Mouse (Mus musculus): Measurements from ENCODE around the gene Trank1.

The Trank1 gene

GRCm38 (mm10) chr9:111311031-111311842 lies at the start of gene Trank1:
Gene Trank1, plus strand, starts transcription at chr9:111311739.
- DNase-seq = peak; percentile 67 to 69

- DNase-seq = no peak
Observed at GRCm38 (mm10) chr9:111267998-111268397, 43.5 kb upstream of the Trank1 start.

- peak in 1 of 2 experiments; percentile 8 for DNase-seq
Observed at GRCm38 (mm10) chr9:111270606-111271005, 40.9 kb upstream of the Trank1 start.

- DNase-seq = peak in 1 of 2 experiments; percentile 86
Observed at GRCm38 (mm10) chr9:111271056-111271433, 40.5 kb upstream of the Trank1 start.

GRCm38 (mm10) chr9:111271434-111272160 lies 39.9 kb upstream of the Trank1 start, which contains the start of the genes Mlh1 and Epm2aip1:
Gene Mlh1, minus strand, starts transcription at chr9:111271791.
Gene Epm2aip1, plus strand, starts transcription at chr9:111271929.
- DNase-seq = peak; percentile 99 to 100

GRCm38 (mm10) chr9:111272356-111272755 lies 39.2 kb upstream of the Trank1 start:
- no peak for DNase-seq

GRCm38 (mm10) chr9:111272996-111273785 lies 38.3 kb upstream of the Trank1 start:
- DNase-seq = no peak

- no peak for DNase-seq
Observed at GRCm38 (mm10) chr9:111273958-111274357, 37.6 kb upstream of the Trank1 start.

GRCm38 (mm10) chr9:111275156-111275555 lies 36.4 kb upstream of the Trank1 start:
- DNase-seq = peak; percentile 13 to 17

- no peak for DNase-seq
Observed at GRCm38 (mm10) chr9:111285061-111285460, 26.5 kb upstream of the Trank1 start.

- no peak for DNase-seq
Observed at GRCm38 (mm10) chr9:111285676-111286075, 25.9 kb upstream of the Trank1 start.

- DNase-seq = no peak
Observed at GRCm38 (mm10) chr9:111286468-111286867, 25.1 kb upstream of the Trank1 start.

GRCm38 (mm10) chr9:111287956-111288355 lies 23.6 kb upstream of the Trank1 start:
- DNase-seq = no peak

GRCm38 (mm10) chr9:111289294-111289831 lies 22.2 kb upstream of the Trank1 start:
- peak; percentile 25 to 28 for DNase-seq

GRCm38 (mm10) chr9:111289832-111290339 lies 21.7 kb upstream of the Trank1 start:
- peak; percentile 91 to 95 for DNase-seq

- DNase-seq = no peak
Observed at GRCm38 (mm10) chr9:111290539-111291100, 20.9 kb upstream of the Trank1 start.

- no peak for DNase-seq
Observed at GRCm38 (mm10) chr9:111293234-111293633, 18.3 kb upstream of the Trank1 start.

- DNase-seq = no peak
Observed at GRCm38 (mm10) chr9:111294911-111295310, 16.6 kb upstream of the Trank1 start.

- DNase-seq = no peak
Observed at GRCm38 (mm10) chr9:111295323-111295722, 16.2 kb upstream of the Trank1 start.

GRCm38 (mm10) chr9:111296433-111296832 lies 15.1 kb upstream of the Trank1 start:
- no peak for DNase-seq

GRCm38 (mm10) chr9:111298606-111299005 lies 12.9 kb upstream of the Trank1 start:
- no peak for DNase-seq

- no peak for DNase-seq
Observed at GRCm38 (mm10) chr9:111302196-111302831, 9.2 kb upstream of the Trank1 start.
